ENCODE assay signal across 8 mouse cellular contexts in genomic region chr3:108839647-108839999, GRCm38 (mm10). TPM values are rescaled to one million over a fixed set of nuclear protein-coding genes. Genes with fewer than 3 reads are reported as not detected.
DNase-seq lines count a peak whose midpoint lies in the region; ATAC-seq and TF ChIP-seq lines count a peak whose summit lies in the region.

No protein-coding gene starts in this region.

- peak overlapping the region; percentile 99 for H3K27ac ChIP-seq in gastrocnemius, adult 2 months
- H3K27ac ChIP-seq in forebrain, embryonic 12.5 days: peak overlapping the region; percentile 50; the same call in 1 of the 2 replicates
- peak overlapping the region; percentile 96 for H3K27ac ChIP-seq in liver, embryonic 13.5 days

- H3K27me3 ChIP-seq in forebrain, embryonic 12.5 days: no peaks in the 10 kb centered on the region
- no peaks in the 10 kb centered on the region for H3K27me3 ChIP-seq in liver, embryonic 13.5 days

- peak overlapping the region; percentile 81 for H3K4me3 ChIP-seq in gastrocnemius, adult 2 months
- H3K4me3 ChIP-seq in forebrain, embryonic 12.5 days (replicated peaks): peak overlapping the region; percentile 76
- peak overlapping the region; percentile 83 for H3K4me3 ChIP-seq in liver, embryonic 13.5 days (replicated peaks)

- H3K4me2 ChIP-seq in forebrain, embryonic 12.5 days: peak overlapping the region; percentile 52
- peak overlapping the region; percentile 68 for H3K4me2 ChIP-seq in liver, embryonic 13.5 days

- H3K36me3 ChIP-seq in forebrain, embryonic 12.5 days (replicated peaks): no peaks in the 10 kb centered on the region; the same call in 1 of the 2 replicates
- H3K36me3 ChIP-seq in liver, embryonic 13.5 days: 0 out of 2 replicates have a peak, but pooled peaks cover 4% of the 10 kb centered on the region

- DNase-seq in gastrocnemius, adult 2 months: no peak
- no peak for DNase-seq in gastrocnemius, postnatal 4 days (ENCODE audit: low spot score in 2 of 2)
- peak; percentile 50 for DNase-seq in CD4-positive, CD25-positive, alpha-beta regulatory T cell, adult 2 months (ENCODE audit: low read depth, low spot score)
- DNase-seq in liver, embryonic 13.5 days: no peak
- no peak for DNase-seq in gastrocnemius, adult 18-20 months (ENCODE audit: low spot score)
- no peak for DNase-seq in left cerebral cortex, adult 9 months (ENCODE audit: low spot score in 2 of 2)
- no peak for DNase-seq in adrenal gland, postnatal 36 days

- WGBS in forebrain, embryonic 12.5 days: 11% methylated on average over 8 of the region's 8 CpGs
- WGBS in liver, embryonic 13.5 days (ENCODE audit: insufficient replicate concordance): 4% methylated on average over 8 of the region's 8 CpGs

- no peak for TF ChIP-seq CTCF in gastrocnemius, adult 2 months (IDR thresholded peaks at IDR 0.05)

- no peak for ATAC-seq in forebrain, embryonic 12.5 days (ENCODE audit: low FRiP score)
- no peak for ATAC-seq in liver, embryonic 13.5 days (ENCODE audit: low read depth)

- H3K9me3 ChIP-seq in forebrain, embryonic 12.5 days: no peaks in the 10 kb centered on the region
- no peaks in the 10 kb centered on the region for H3K9me3 ChIP-seq in liver, embryonic 13.5 days (replicated peaks)

- H3K4me1 ChIP-seq in forebrain, embryonic 12.5 days: peaks cover 10% of the 10 kb centered on the region
- peaks cover 32% of the 10 kb centered on the region for H3K4me1 ChIP-seq in liver, embryonic 13.5 days (replicated peaks)

- H3K9ac ChIP-seq in forebrain, embryonic 12.5 days: peak overlapping the region; percentile 69
- H3K9ac ChIP-seq in liver, embryonic 13.5 days: peak overlapping the region; percentile 85

- intact Hi-C loops in gastrocnemius, adult 2 months (cut with DNase I): no loop called here

RNA-seq across cellular contexts. Expression of gene Stxbp3, which starts 0.7 kb away (rescaled TPM):
- 10 to 100 TPM; 30.5 to 40.4 TPM for total RNA-seq in gastrocnemius, adult 2 months (2021)
- 10 to 100 TPM; 40.8 to 44.2 TPM for total RNA-seq in gastrocnemius, postnatal 4 days (2021)
- polyA plus RNA-seq in forebrain, embryonic 12.5 days (2016; fragmentation: Nextera tagmentation; extraction: Ambion mirVana): 21.3 and 23.1 TPM in 2 replicates
- polyA plus RNA-seq in liver, embryonic 13.5 days (2015; fragmentation: Nextera tagmentation; extraction: Ambion mirVana): 19.0 and 24.6 TPM in 2 replicates
- total RNA-seq in gastrocnemius, adult 18-20 months (2021): 10 to 100 TPM; 37.0 to 39.0 TPM
- total RNA-seq in adrenal gland, postnatal 36 days (2021): 10 to 100 TPM; 48.9 to 61.5 TPM

RNA-seq across cellular contexts. Expression of gene Fndc7, which starts 50.2 kb away (rescaled TPM):
- under 1 TPM in 1 of 2 experiments, not detected in 1; 0.06 TPM for total RNA-seq in gastrocnemius, adult 2 months (2021)
- total RNA-seq in gastrocnemius, postnatal 4 days (2021): under 1 TPM; 0.31 to 0.42 TPM
- polyA plus RNA-seq in forebrain, embryonic 12.5 days (2016; fragmentation: Nextera tagmentation; extraction: Ambion mirVana): 0.22 TPM in 1 of 2 replicates, not detected in the other
- 0.05 TPM in 1 of 2 replicates, not detected in the other for polyA plus RNA-seq in liver, embryonic 13.5 days (2015; fragmentation: Nextera tagmentation; extraction: Ambion mirVana)
- not detected for total RNA-seq in gastrocnemius, adult 18-20 months (2021)
- under 1 TPM; 0.17 to 0.40 TPM for total RNA-seq in adrenal gland, postnatal 36 days (2021)
